Mouse (Mus musculus): ENCODE results near the gene Mepce.

DNA sequence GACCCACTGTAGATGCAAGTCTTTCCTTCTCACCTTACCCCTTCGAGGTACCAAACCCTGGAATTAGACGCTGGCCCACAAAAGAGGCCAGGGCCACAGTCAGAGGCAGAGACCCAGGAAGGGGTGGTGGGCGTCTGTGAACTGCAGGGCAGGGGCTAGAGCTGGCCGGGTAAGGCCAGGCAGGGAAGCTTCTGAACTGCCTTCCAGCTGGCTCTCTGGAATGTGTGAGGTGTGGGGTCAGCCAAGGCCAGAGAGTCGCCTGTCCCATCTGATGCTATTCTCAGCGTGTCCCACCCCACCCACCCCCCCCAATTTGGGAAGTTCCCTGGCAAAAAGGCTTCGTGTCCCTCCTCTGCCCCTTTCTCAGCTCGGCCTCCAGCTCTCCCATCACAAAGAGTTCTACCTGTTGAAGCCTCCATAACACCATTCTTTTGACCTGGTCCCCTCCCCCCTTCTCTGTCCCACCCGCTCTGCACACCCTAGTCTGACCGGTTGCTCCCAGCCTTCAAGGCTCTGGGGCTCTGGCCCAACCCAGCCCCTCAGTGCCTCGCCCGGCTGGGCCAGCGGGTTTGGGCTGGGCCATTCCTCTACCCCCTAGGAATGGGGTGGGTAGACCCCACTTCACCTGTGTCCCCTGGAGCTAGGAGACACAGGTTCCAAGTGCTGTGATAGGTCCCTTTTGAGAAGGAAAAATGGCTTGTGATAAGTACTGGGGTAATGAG lies 34.2 kb downstream of the Mepce start:
- TF ChIP-seq CTCF (IDR thresholded peaks at IDR 0.05; ENCODE audit: low read depth, low read length) (no peak), GATA1 (IDR thresholded peaks at IDR 0.05; ENCODE audit: borderline replicate concordance, low read length) (no peak), TAL1 (conservative IDR thresholded peaks at IDR 0.05; ENCODE audit: low read depth, low read length) (no peak)
